Mouse (Mus musculus) hindbrain, embryonic 14.5 days (tissue): Measurements from ENCODE around the gene Apobec1. TPM values are rescaled to one million over a fixed set of nuclear protein-coding genes. Genes with fewer than 3 reads are reported as not detected.

Experiments used
- ATAC-seq: fragments of 200-750 bp; cut with Nextera tagmentation; 2 replicates; pipeline ENCODE4 v1.8.0; 2017; ENCODE audit warnings: moderate number of reproducible peaks, mild to moderate bottlenecking, moderate TSS enrichment, moderate library complexity; ENCODE audit not compliant: low FRiP score
- DNase-seq: peaks from one replicate; pipeline ENCODE4 v3.0.0-alpha.2; 2015; ENCODE audit warnings: low spot score
- H3K27ac ChIP-seq: fragments of 300-500 bp; sonication (generic); 2 replicates; pipeline ENCODE4 v1.5.1; 2014; ENCODE audit warnings: mild to moderate bottlenecking, moderate library complexity
- H3K27me3 ChIP-seq: fragments of 300-500 bp; sonication (generic); 2 replicates; pipeline ENCODE4 v1.6.1; 2014; ENCODE audit warnings: mild to moderate bottlenecking, low read length, mixed read lengths; ENCODE audit not compliant: control insufficient read depth, insufficient read depth
- H3K36me3 ChIP-seq: fragments of 300-500 bp; sonication (generic); replicated peaks from 2 replicates; pipeline ENCODE4 v1.6.1; 2014; ENCODE audit not compliant: control insufficient read depth, insufficient read depth
- H3K4me1 ChIP-seq: fragments of 300-500 bp; sonication (generic); replicated peaks from 2 replicates; pipeline ENCODE4 v1.6.1; 2014; ENCODE audit warnings: antibody characterized with exemption, low read length, mixed read lengths; ENCODE audit not compliant: control insufficient read depth, insufficient read depth
- H3K4me2 ChIP-seq: fragments of 300-500 bp; sonication (generic); replicated peaks from 2 replicates; pipeline ENCODE4 v1.6.1; 2014; ENCODE audit warnings: mild to moderate bottlenecking, moderate library complexity
- H3K4me3 ChIP-seq: fragments of 300-500 bp; sonication (generic); replicated peaks from 2 replicates; pipeline ENCODE4 v1.5.1; 2014; ENCODE audit warnings: mild to moderate bottlenecking, low read length
- H3K9ac ChIP-seq: fragments of 300-500 bp; sonication (generic); 2 replicates; pipeline ENCODE4 v1.6.1; 2014
- H3K9me3 ChIP-seq: fragments of 300-500 bp; sonication (generic); 2 replicates; pipeline ENCODE4 v1.6.1; 2016; ENCODE audit warnings: low read length; ENCODE audit not compliant: control insufficient read depth
- WGBS: fragments of 180-500 bp; shearing (Covaris S2); extraction: QIAGEN DNeasy Blood & Tissue Kit; methylation state at CpG from one replicate; pipeline ENCODE4 v1.1.7; 2014; 5-methylcytosine and 5-hydroxymethylcytosine counted together
- polyA plus RNA-seq: library from polyadenylated mRNA; unstranded; fragments of >200 nt; fragmentation: Nextera tagmentation; extraction: Ambion mirVana; gene quantifications from 2 replicates; pipeline ENCODE4 v1.2.1, GENCODE M21; 2014

Apobec1 gene
- polyA plus RNA-seq, 1 experiment from 2014 or later = 1.5 TPM

- H3K4me2 ChIP-seq = no peak overlapping the region
- peaks cover 5% of the 10 kb centered on the region; the same call in 1 of the 2 replicates for H3K9me3 ChIP-seq
- DNase-seq (no peak), ATAC-seq (no peak)
- no peaks in the 10 kb centered on the region for H3K4me1 ChIP-seq
- 65% methylated on average over 9 of the region's 9 CpGs for WGBS
- no peaks in the 10 kb centered on the region for H3K27me3 ChIP-seq
- H3K4me3 ChIP-seq = no peak overlapping the region
- no peak overlapping the region for H3K9ac ChIP-seq
- no peak overlapping the region for H3K27ac ChIP-seq
- no peaks in the 10 kb centered on the region for H3K36me3 ChIP-seq
These were observed 62.7 kb downstream of the Apobec1 start for GRCm38 (mm10) chr6:122539564-122539963.

GRCm38 (mm10) chr6:122534032-122534431 lies 68.2 kb downstream of the Apobec1 start:
- H3K27me3 ChIP-seq = no peaks in the 10 kb centered on the region
- 19% methylated on average over 3 of the region's 3 CpGs for WGBS
- no peak overlapping the region for H3K9ac ChIP-seq
- peaks cover 5% of the 10 kb centered on the region; the same call in 1 of the 2 replicates for H3K9me3 ChIP-seq
- H3K27ac ChIP-seq = no peak overlapping the region
- H3K4me3 ChIP-seq = no peak overlapping the region
- H3K4me2 ChIP-seq = no peak overlapping the region
- no peaks in the 10 kb centered on the region for H3K4me1 ChIP-seq
- ATAC-seq (no peak), DNase-seq (no peak)
- H3K36me3 ChIP-seq = no peaks in the 10 kb centered on the region

- Histone ChIP-seq H3K27ac (no peak overlapping the region), H3K27me3 (no peaks in the 10 kb centered on the region), H3K4me2 (peak overlapping the region; percentile 33), H3K9ac (no peak overlapping the region), H3K36me3 (no peaks in the 10 kb centered on the region), H3K4me3 (no peak overlapping the region), H3K9me3 (no peaks in the 10 kb centered on the region), H3K4me1 (no peaks in the 10 kb centered on the region)
- DNase-seq (no peak), ATAC-seq (no peak)
- 8% methylated on average over 4 of the region's 4 CpGs for WGBS
These were observed 69.4 kb downstream of the Apobec1 start for GRCm38 (mm10) chr6:122532883-122533302.

GRCm38 (mm10) chr6:122531466-122532174 lies 70.6 kb downstream of the Apobec1 start:
- ATAC-seq (no peak), DNase-seq (no peak)
- Histone ChIP-seq H3K36me3 (no peaks in the 10 kb centered on the region), H3K27ac (no peak overlapping the region), H3K27me3 (no peaks in the 10 kb centered on the region), H3K9ac (no peak overlapping the region), H3K4me3 (no peak overlapping the region), H3K4me2 (no peak overlapping the region), H3K4me1 (no peaks in the 10 kb centered on the region), H3K9me3 (no peaks in the 10 kb centered on the region)
- WGBS = 68% methylated on average over 8 of the region's 8 CpGs

- H3K27me3 ChIP-seq = no peaks in the 10 kb centered on the region
- DNase-seq (no peak), ATAC-seq (no peak)
- no peak overlapping the region for H3K9ac ChIP-seq
- H3K4me1 ChIP-seq = no peaks in the 10 kb centered on the region
- H3K4me2 ChIP-seq = no peak overlapping the region
- H3K9me3 ChIP-seq = no peaks in the 10 kb centered on the region
- no peaks in the 10 kb centered on the region for H3K36me3 ChIP-seq
- H3K27ac ChIP-seq = no peak overlapping the region
- WGBS = 79% methylated on average over 11 of the region's 11 CpGs
- H3K4me3 ChIP-seq = no peak overlapping the region
These were observed 74.1 kb downstream of the Apobec1 start for GRCm38 (mm10) chr6:122528136-122528535.

Other genes with a start within 250 kb of the Apobec1 start
- gene Rimklb, start 103.7 kb downstream of the Apobec1 start, polyA plus RNA-seq = 127 and 145 TPM in 2 replicates
- 2.0 and 2.3 TPM in 2 replicates for gene Mfap5, start 96.6 kb downstream of the Apobec1 start, polyA plus RNA-seq
- gene Aicda, start 48.6 kb downstream of the Apobec1 start, polyA plus RNA-seq = 0.52 and 1.0 TPM in 2 replicates
- not detected in 2 replicates for gene Gdf3, start 7.6 kb upstream of the Apobec1 start, polyA plus RNA-seq
- not detected in 2 replicates for gene Dppa3, start 24.0 kb upstream of the Apobec1 start, polyA plus RNA-seq
- gene Nanog, start 105.0 kb upstream of the Apobec1 start, polyA plus RNA-seq = 0.09 TPM in 1 of 2 replicates, not detected in the other
- 40.1 and 51.6 TPM in 2 replicates for gene Slc2a3, start 199.2 kb upstream of the Apobec1 start, polyA plus RNA-seq
- 9.5 and 11.0 TPM in 2 replicates for gene Foxj2, start 217.5 kb upstream of the Apobec1 start, polyA plus RNA-seq